Mouse (Mus musculus) MEL (cell line): ENCODE measurements around the gene Gm498.

Source experiments
- CTCF ChIP-seq, 3 experiments: IDR thresholded peaks in 2 of 3; conservative IDR thresholded peaks in 1 of 3; 2 replicates each; pipeline ENCODE4 v1.5.1; 2011 to 2012; ENCODE audit warnings: low read length in 3 of 3, low read depth in 2 of 3, mild to moderate bottlenecking in 2 of 3, improper control_type of control experiment in 1 of 3, inconsistent platforms in 1 of 3, mixed read lengths in 1 of 3, moderate library complexity in 1 of 3; ENCODE audit not compliant: control insufficient read depth in 1 of 3, insufficient read depth in 1 of 3, poor library complexity in 1 of 3, severe bottlenecking in 1 of 3
- GATA1 ChIP-seq: IDR thresholded peaks from 2 replicates; pipeline ENCODE4 v1.6.1; 2011; ENCODE audit warnings: low read depth, low read length, improper control_type of control experiment
- JUND ChIP-seq: IDR thresholded peaks from 2 replicates; pipeline ENCODE4 v1.6.1; 2011; ENCODE audit warnings: low read depth, mild to moderate bottlenecking, improper control_type of control experiment, low read length
- MYC ChIP-seq: IDR thresholded peaks from 2 replicates; pipeline ENCODE4 v1.6.1; 2011; ENCODE audit warnings: low read depth, mild to moderate bottlenecking, low read length, improper control_type of control experiment, moderate library complexity
- POLR2A ChIP-seq, 2 experiments: IDR thresholded peaks; 2 replicates each; pipeline ENCODE4 v1.6.1; 2011 to 2012; ENCODE audit warnings: low read length in 2 of 2, mild to moderate bottlenecking in 2 of 2, control low read depth in 1 of 2, improper control_type of control experiment in 1 of 2, low read depth in 1 of 2, moderate library complexity in 1 of 2; ENCODE audit not compliant: control insufficient read depth in 1 of 2, insufficient read depth in 1 of 2, poor library complexity in 1 of 2
- TAL1 ChIP-seq: IDR thresholded peaks from 2 replicates; pipeline ENCODE4 v1.6.1; 2012; ENCODE audit warnings: mild to moderate bottlenecking, inconsistent platforms, low read length, moderate library complexity, mixed read lengths
- ZC3H11A ChIP-seq: IDR thresholded peaks from 2 replicates; pipeline ENCODE4 v1.6.1; 2012; ENCODE audit warnings: low read depth, mild to moderate bottlenecking, inconsistent platforms, low read length, improper control_type of control experiment

GRCm38 (mm10) chr7:143821241-143821640, 45.4 kb upstream of the Gm498 start:
- TF ChIP-seq POLR2A (IDR thresholded peaks at IDR 0.05; ENCODE audit: control insufficient read depth in 1 of 2, insufficient read depth in 1 of 2, low read depth in 1 of 2, low read length in 2 of 2, poor library complexity in 1 of 2) (no peak), CTCF (IDR thresholded peaks at IDR 0.05 in 2 of 3, conservative IDR thresholded peaks at IDR 0.05 in 1 of 3; ENCODE audit: control insufficient read depth in 1 of 3, insufficient read depth in 1 of 3, low read depth in 2 of 3, low read length in 3 of 3, poor library complexity in 1 of 3, severe bottlenecking in 1 of 3) (no peak), MYC (no peak), GATA1 (no peak), JUND (no peak), ZC3H11A (no peak), TAL1 (no peak)
